In the genomic region with DNA sequence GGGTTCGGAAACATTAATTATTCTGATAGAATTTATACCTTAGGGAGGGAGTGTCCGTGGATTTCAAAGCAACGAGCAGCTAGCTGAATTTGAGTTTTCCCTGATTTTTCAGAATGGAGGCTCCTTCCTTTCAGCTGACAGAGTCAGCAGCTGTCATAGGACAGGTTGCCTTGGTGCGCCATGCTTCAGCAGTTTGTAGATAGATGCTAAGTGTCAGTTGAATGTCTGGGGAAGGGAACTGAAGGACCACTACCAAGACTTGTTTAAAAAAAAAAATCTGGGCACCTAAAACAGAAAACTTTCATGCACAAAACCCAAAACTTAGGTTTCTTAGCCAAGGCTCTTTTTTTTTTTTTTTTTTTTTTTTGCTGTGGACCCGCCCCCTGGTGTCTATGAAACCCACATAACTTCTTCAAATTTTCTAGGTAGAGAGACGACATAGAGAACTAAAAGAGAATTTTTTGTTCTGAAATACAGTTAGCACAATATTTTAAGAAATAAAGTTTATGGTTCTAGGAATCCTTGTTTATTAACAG, we compare ENCODE assay signal across 12 mouse cellular contexts. TPM values are rescaled to one million over a fixed set of nuclear protein-coding genes. Genes with fewer than 3 reads are reported as not detected.
DNase-seq lines count a peak whose midpoint lies in the region; ATAC-seq and TF ChIP-seq lines count a peak whose summit lies in the region.
"Had no signal": no experiment of that assay in that cellular context is flagged by ENCODE, and none has a peak within 500 bp of the region (broad histone marks: within the 10 kb centered on the region; RNA-seq: fewer than 3 reads in every experiment).

No protein-coding gene starts in this region.

- peaks cover 14% of the 10 kb centered on the region for H3K4me1 ChIP-seq in intestine, embryonic 14.5 days (replicated peaks; ENCODE audit: control insufficient read depth, insufficient read depth, low read length)
- peaks cover 3% of the 10 kb centered on the region; the same call in 1 of the 2 replicates for H3K4me1 ChIP-seq in intestine, embryonic 16.5 days (ENCODE audit: control insufficient read depth, insufficient read depth, low read length)
- H3K4me1 ChIP-seq in ES-Bruce4 (ENCODE audit: control insufficient read depth, insufficient read depth, low read length): peaks cover 4% of the 10 kb centered on the region
- H3K4me1 ChIP-seq in embryonic facial prominence, embryonic 12.5 days: peaks cover 18% of the 10 kb centered on the region
- peaks cover 60% of the 10 kb centered on the region for H3K4me1 ChIP-seq in midbrain, embryonic 10.5 days
- no peaks in the 10 kb centered on the region; the same call in 1 of the 2 replicates for H3K4me1 ChIP-seq in liver, postnatal 0 days (ENCODE audit: insufficient read depth)

- H3K9ac ChIP-seq in intestine, embryonic 14.5 days (ENCODE audit: low read length): no peak overlapping the region
- H3K9ac ChIP-seq in intestine, embryonic 16.5 days (ENCODE audit: low read depth, low read length): no peak overlapping the region
- no peak overlapping the region for H3K9ac ChIP-seq in ES-Bruce4 (ENCODE audit: low read depth, poor library complexity, severe bottlenecking)
- H3K9ac ChIP-seq in embryonic facial prominence, embryonic 12.5 days: no peak overlapping the region
- no peak overlapping the region for H3K9ac ChIP-seq in liver, postnatal 0 days (replicated peaks)
- H3K9ac ChIP-seq: limb, embryonic 15.5 days had no signal

- 48% methylated on average over 6 of the region's 6 CpGs for WGBS in intestine, embryonic 14.5 days
- 53% methylated on average over 6 of the region's 6 CpGs for WGBS in intestine, embryonic 16.5 days
- 25% methylated on average over 6 of the region's 6 CpGs for WGBS in embryonic facial prominence, embryonic 12.5 days
- WGBS in midbrain, embryonic 10.5 days: 25% methylated on average over 6 of the region's 6 CpGs
- WGBS in liver, postnatal 0 days (ENCODE audit: insufficient replicate concordance): 54% methylated on average over 6 of the region's 6 CpGs

- TF ChIP-seq CTCF in ES-Bruce4 (IDR thresholded peaks at IDR 0.05; ENCODE audit: low read depth, low read length): no peak
- no peak for TF ChIP-seq CTCF in liver, postnatal 0 days (IDR thresholded peaks at IDR 0.05; ENCODE audit: low read depth)

- TF ChIP-seq EP300 in ES-Bruce4 (IDR thresholded peaks at IDR 0.05; ENCODE audit: insufficient read depth, low read depth, low read length): no peak
- no peak for TF ChIP-seq EP300 in liver, postnatal 0 days (IDR thresholded peaks at IDR 0.05; ENCODE audit: low read depth)

- H3K27ac ChIP-seq in intestine, embryonic 14.5 days (ENCODE audit: low read depth): 0 out of 2 replicates have a peak overlapping the region, but pooled peaks have one; percentile 60
- no peak overlapping the region for H3K27ac ChIP-seq in intestine, embryonic 16.5 days (ENCODE audit: low read length)
- H3K27ac ChIP-seq in ES-Bruce4 (ENCODE audit: insufficient read depth, low read length): peak overlapping the region; percentile 68
- H3K27ac ChIP-seq in embryonic facial prominence, embryonic 12.5 days: 0 out of 2 replicates have a peak overlapping the region, but pooled peaks have one; percentile 61
- H3K27ac ChIP-seq in midbrain, embryonic 10.5 days (replicated peaks): peak overlapping the region; percentile 81
- H3K27ac ChIP-seq in liver, postnatal 0 days (ENCODE audit: low read depth): no peak overlapping the region
- H3K27ac ChIP-seq: limb, embryonic 15.5 days had no signal

- DNase-seq in intestine, embryonic 14.5 days (ENCODE audit: low spot score): no peak
- DNase-seq in midbrain, embryonic 10.5 days (ENCODE audit: low spot score): no peak
- no peak for DNase-seq in left cerebral cortex, postnatal 14 days (ENCODE audit: low spot score in 2 of 2)
- no peak for DNase-seq in liver, postnatal 0 days
- DNase-seq: cerebellum, adult 2 months; thymus, adult 18-20 months had no signal

- TF ChIP-seq POLR2A in ES-Bruce4 (IDR thresholded peaks at IDR 0.05; ENCODE audit: insufficient read depth, low read length): no peak

- peak overlapping the region; percentile 26 for H3K4me2 ChIP-seq in intestine, embryonic 14.5 days (ENCODE audit: low read length)
- H3K4me2 ChIP-seq in intestine, embryonic 16.5 days (ENCODE audit: low read depth, low read length): no peak overlapping the region
- H3K4me2 ChIP-seq in embryonic facial prominence, embryonic 12.5 days (replicated peaks): peak overlapping the region; percentile 23
- H3K4me2 ChIP-seq in liver, postnatal 0 days (ENCODE audit: low read depth, low read length): no peak overlapping the region

- H3K4me3 ChIP-seq in intestine, embryonic 14.5 days (ENCODE audit: low read depth, low read length): no peak overlapping the region
- no peak overlapping the region for H3K4me3 ChIP-seq in intestine, embryonic 16.5 days (ENCODE audit: low read length)
- H3K4me3 ChIP-seq in ES-Bruce4 (ENCODE audit: low read depth, low read length): no peak overlapping the region
- H3K4me3 ChIP-seq in embryonic facial prominence, embryonic 12.5 days: no peak overlapping the region
- H3K4me3 ChIP-seq in midbrain, embryonic 10.5 days: peak overlapping the region; percentile 35
- H3K4me3 ChIP-seq in liver, postnatal 0 days (ENCODE audit: low read depth, low read length): no peak overlapping the region
- H3K4me3 ChIP-seq: limb, embryonic 15.5 days had no signal

- H3K9me3 ChIP-seq in intestine, embryonic 14.5 days (ENCODE audit: control insufficient read depth, low read length): peaks cover 4% of the 10 kb centered on the region; the same call in 1 of the 2 replicates
- no peaks in the 10 kb centered on the region for H3K9me3 ChIP-seq in intestine, embryonic 16.5 days (ENCODE audit: control insufficient read depth, low read length)
- H3K9me3 ChIP-seq in ES-Bruce4 (replicated peaks; ENCODE audit: control insufficient read depth, insufficient read depth, low read length, poor library complexity, severe bottlenecking): no peaks in the 10 kb centered on the region
- H3K9me3 ChIP-seq in embryonic facial prominence, embryonic 12.5 days: no peaks in the 10 kb centered on the region
- H3K9me3 ChIP-seq in midbrain, embryonic 10.5 days (replicated peaks): no peaks in the 10 kb centered on the region
- H3K9me3 ChIP-seq in liver, postnatal 0 days (ENCODE audit: low read length): no peaks in the 10 kb centered on the region
- H3K9me3 ChIP-seq: limb, embryonic 15.5 days had no signal

- H3K36me3 ChIP-seq in intestine, embryonic 14.5 days (ENCODE audit: control insufficient read depth, insufficient read depth, low read length): no peaks in the 10 kb centered on the region
- no peaks in the 10 kb centered on the region for H3K36me3 ChIP-seq in intestine, embryonic 16.5 days (ENCODE audit: control insufficient read depth, insufficient read depth, low read length)
- H3K36me3 ChIP-seq in ES-Bruce4 (ENCODE audit: control insufficient read depth, insufficient read depth, low read length, poor library complexity, severe bottlenecking): no peaks in the 10 kb centered on the region
- H3K36me3 ChIP-seq in embryonic facial prominence, embryonic 12.5 days: 0 out of 2 replicates have a peak, but pooled peaks cover 8% of the 10 kb centered on the region
- H3K36me3 ChIP-seq in midbrain, embryonic 10.5 days: peaks cover 13% of the 10 kb centered on the region
- no peaks in the 10 kb centered on the region for H3K36me3 ChIP-seq in liver, postnatal 0 days (replicated peaks; ENCODE audit: insufficient read depth, low read length)

- no peak for ATAC-seq in intestine, embryonic 14.5 days (replicated peaks; ENCODE audit: low FRiP score, low TSS enrichment, low read depth)
- ATAC-seq in intestine, embryonic 16.5 days: no peak
- ATAC-seq in embryonic facial prominence, embryonic 12.5 days (ENCODE audit: insufficient number of reproducible peaks, insufficient read depth, low FRiP score, low TSS enrichment): no peak
- ATAC-seq in activated CD4-positive, CD25-positive, alpha-beta regulatory T cell, adult 4 months: no peak
- ATAC-seq in liver, postnatal 0 days: no peak

- H3K27me3 ChIP-seq in intestine, embryonic 14.5 days (replicated peaks; ENCODE audit: control insufficient read depth, insufficient read depth, low read length): no peaks in the 10 kb centered on the region
- H3K27me3 ChIP-seq in intestine, embryonic 16.5 days (replicated peaks; ENCODE audit: control insufficient read depth, insufficient read depth, low read length): no peaks in the 10 kb centered on the region
- H3K27me3 ChIP-seq in ES-Bruce4 (ENCODE audit: control insufficient read depth, insufficient read depth, low read length, poor library complexity, severe bottlenecking): no peaks in the 10 kb centered on the region
- no peaks in the 10 kb centered on the region for H3K27me3 ChIP-seq in embryonic facial prominence, embryonic 12.5 days
- H3K27me3 ChIP-seq in midbrain, embryonic 10.5 days (ENCODE audit: low read depth, poor library complexity, severe bottlenecking): peaks cover 20% of the 10 kb centered on the region; the same call in 1 of the 2 replicates
- H3K27me3 ChIP-seq in liver, postnatal 0 days (ENCODE audit: insufficient read depth, low read length): no peaks in the 10 kb centered on the region
- H3K27me3 ChIP-seq: limb, embryonic 15.5 days had no signal

- intact Hi-C loops in left cerebral cortex, postnatal 14 days (cut with DNase I): no loop called here

RNA-seq across cellular contexts. Expression of gene Serp2, which starts 42.6 kb away (rescaled TPM):
- 13.0 and 13.6 TPM in 2 replicates for polyA plus RNA-seq in intestine, embryonic 14.5 days (2014; fragmentation: Nextera tagmentation; extraction: Ambion mirVana)
- 5.7 and 8.2 TPM in 2 replicates for polyA plus RNA-seq in intestine, embryonic 16.5 days (2015; fragmentation: Nextera tagmentation; extraction: Ambion mirVana)
- polyA plus RNA-seq in ES-Bruce4 (2011; ENCODE audit: insufficient read depth, insufficient read length, low read depth, missing spikeins): 6.1 and 6.4 TPM in 2 replicates
- polyA plus RNA-seq in embryonic facial prominence, embryonic 12.5 days (2016; fragmentation: Nextera tagmentation; extraction: Ambion mirVana): 23.3 and 24.3 TPM in 2 replicates
- 30.2 and 37.3 TPM in 2 replicates for polyA plus RNA-seq in midbrain, embryonic 10.5 days (2016; fragmentation: Nextera tagmentation; extraction: Ambion mirVana)
- 100 to 1,000 TPM; 161 to 172 TPM for total RNA-seq in left cerebral cortex, postnatal 14 days (2021)
- polyA plus RNA-seq in activated CD4-positive, CD25-positive, alpha-beta regulatory T cell, adult 4 months (2017; shearing (Covaris generic)): 1 to 10 TPM; 3.8 to 5.4 TPM
- polyA plus RNA-seq in liver, postnatal 0 days (2015; fragmentation: Nextera tagmentation; extraction: Ambion mirVana): 0.58 and 0.75 TPM in 2 replicates
- total RNA-seq: monocyte, adult 5-6 weeks had no signal

Comparison
In these comparisons a context has a peak if more than half of its experiments do, and no peak if none do; other contexts are left out.
1. H3K27ac ChIP-seq: peak in intestine, embryonic 14.5 days (single experiment), ES-Bruce4 (single experiment), embryonic facial prominence, embryonic 12.5 days (single experiment) and midbrain, embryonic 10.5 days (single experiment); none in intestine, embryonic 16.5 days (single experiment) and liver, postnatal 0 days (single experiment).
2. H3K4me2 ChIP-seq: peak in intestine, embryonic 14.5 days (single experiment) and embryonic facial prominence, embryonic 12.5 days (single experiment); none in intestine, embryonic 16.5 days (single experiment) and liver, postnatal 0 days (single experiment).